Mouse (Mus musculus): ENCODE results near the gene Tfap4.

DNA sequence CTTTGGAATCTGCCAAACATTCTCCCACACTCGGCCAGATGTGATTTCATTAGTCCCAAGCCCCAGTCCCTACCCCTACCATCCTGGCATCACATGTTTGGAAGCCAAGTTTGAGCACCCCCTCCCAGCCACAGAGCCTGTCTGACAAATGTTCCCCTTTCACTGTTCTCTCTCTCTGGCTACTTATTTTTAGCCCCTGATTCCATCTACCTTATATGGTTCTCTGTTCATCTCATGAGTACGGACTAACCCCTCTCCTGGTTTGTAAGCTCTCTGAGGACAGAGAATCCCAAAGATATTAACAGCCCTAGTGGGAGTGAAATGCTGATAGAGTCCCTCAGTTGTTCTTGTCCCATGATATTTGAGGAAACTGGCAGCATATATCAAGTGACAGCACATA is 48.3 kb downstream of the Tfap4 start:
- TF ChIP-seq GATA1 (IDR thresholded peaks at IDR 0.05; ENCODE audit: borderline replicate concordance, low read length) (no peak), FLI1 (IDR thresholded peaks at IDR 0.05; ENCODE audit: low read length) (no peak)

All from megakaryocyte, embryonic 14.5 days (primary cell).